Mouse (Mus musculus) inflammation-experienced regulatory T-cells, adult 16 weeks (primary cell): ENCODE measurements around the gene Ttyh1. TPM values are rescaled to one million over a fixed set of nuclear protein-coding genes. Genes with fewer than 3 reads are reported as not detected.

ENCODE experiments used
- polyA plus RNA-seq: library from polyadenylated mRNA; unstranded; fragments of 100-300 nt; shearing (Covaris generic); gene quantifications from one replicate; pipeline ENCODE4 v1.2.1, GENCODE M21; 2017

Ttyh1 gene
- polyA plus RNA-seq = 0.87 TPM

GRCm38 (mm10) chr7:4119344-4119902 is at the start of gene Ttyh1:
Gene Ttyh1 (plus strand): TSS chr7:4119408.

GRCm38 (mm10) chr7:4136771-4137531 is 17.7 kb downstream of the Ttyh1 start, which contains the start of gene Leng8:
Gene Leng8 (plus strand): TSS chr7:4137039.

GRCm38 (mm10) chr7:4150059-4150541 is 30.9 kb downstream of the Ttyh1 start, which contains the start of gene Leng9:
Gene Leng9 (minus strand): TSS chr7:4150374.

GRCm38 (mm10) chr7:4164090-4164910 is 45.1 kb downstream of the Ttyh1 start, which contains the start of gene Cdc42ep5:
Gene Cdc42ep5 (minus strand): TSS chr7:4164860.

Other genes starting within 250 kb of the Ttyh1 start
- 1.5 TPM for gene Gm14548, start 221.3 kb upstream of the Ttyh1 start, polyA plus RNA-seq
- 0.20 TPM for gene Lilra6, start 203.9 kb upstream of the Ttyh1 start, polyA plus RNA-seq
- gene Lair1, start 56.2 kb upstream of the Ttyh1 start, polyA plus RNA-seq = 5.8 TPM
- gene Leng8, start 17.6 kb downstream of the Ttyh1 start, polyA plus RNA-seq = 177 TPM
- 10.4 TPM for gene Leng9, start 31.0 kb downstream of the Ttyh1 start, polyA plus RNA-seq
- gene Cdc42ep5, start 45.5 kb downstream of the Ttyh1 start, polyA plus RNA-seq = not detected
- not detected for gene Lilra5, start 118.3 kb downstream of the Ttyh1 start, polyA plus RNA-seq
- gene Ncr1, start 218.3 kb downstream of the Ttyh1 start, polyA plus RNA-seq = not detected